Mouse (Mus musculus) c-Kit-positive CD71-positive TER-119-positive erythroid progenitor cells, embryonic 14.5 days (primary cell): ENCODE measurements around the gene Narf.

ENCODE experiments used
- DNase-seq: peaks from one replicate; pipeline ENCODE4 v3.0.0-alpha.2; 2013; ENCODE audit warnings: low spot score

The Narf gene

GRCm38 (mm10) chr11:121235475-121236238 is 1.4 kb upstream of the Narf start:
- peak; percentile 71 for DNase-seq

- DNase-seq = peak; percentile 66
These were observed 484 bp downstream of the Narf start for GRCm38 (mm10) chr11:121237345-121238128.

- DNase-seq = peak; percentile 79
These were observed 2.6 kb downstream of the Narf start for GRCm38 (mm10) chr11:121239669-121240068.

- no peak for DNase-seq
These were observed 13.1 kb downstream of the Narf start for GRCm38 (mm10) chr11:121250196-121250595.

DNA sequence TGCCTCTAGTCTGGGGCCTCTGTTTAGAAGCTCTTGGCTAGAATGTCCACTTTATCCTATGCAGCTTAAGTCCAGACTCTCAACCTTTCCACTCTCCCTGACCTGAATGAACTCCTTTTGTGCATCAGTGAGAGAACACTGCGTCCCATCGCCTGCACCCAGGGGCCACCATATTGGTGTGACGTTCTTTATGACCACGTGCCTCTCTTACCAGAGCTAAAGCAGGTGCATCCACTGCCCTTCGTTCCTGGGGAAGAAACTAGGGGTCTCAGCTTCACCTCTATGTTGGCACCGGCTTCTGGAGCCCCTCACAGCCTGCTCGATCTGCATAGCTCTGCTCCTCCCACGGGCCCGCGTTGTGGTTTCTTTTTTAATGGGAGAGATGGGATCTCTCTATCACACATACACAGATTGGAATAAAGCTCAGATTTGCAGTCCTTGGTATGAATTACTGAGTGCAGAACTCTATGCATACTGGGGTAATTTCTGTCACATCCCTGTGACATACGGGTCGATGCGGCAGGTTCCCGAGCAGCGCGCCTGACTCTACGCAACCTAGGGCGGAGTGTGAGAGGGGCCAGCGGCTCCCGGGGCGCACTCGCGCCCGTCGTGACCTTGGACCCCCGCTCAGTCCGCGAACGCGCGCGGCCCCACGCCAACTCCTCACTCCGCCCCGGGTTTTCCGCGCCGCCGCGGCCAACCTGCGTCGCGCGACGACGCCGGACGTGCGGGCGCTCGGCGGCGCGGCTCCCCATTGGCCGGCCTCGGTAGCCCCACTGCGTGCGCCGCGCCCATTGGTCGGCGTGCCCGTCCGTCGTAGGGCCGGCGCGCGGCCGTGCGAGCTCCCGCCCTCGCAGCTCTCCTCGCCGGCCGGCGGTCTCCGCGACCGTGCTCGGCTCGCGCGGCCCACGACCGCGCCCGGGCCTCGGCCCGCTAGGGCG is 22.4 kb downstream of the Narf start, which contains the start of gene Foxk2:
Gene Foxk2, plus strand, starts transcription at position 831 of the 941 bp plus-strand sequence.
- DNase-seq = peak; percentile 82

- DNase-seq = no peak
These were observed 23.3 kb downstream of the Narf start for GRCm38 (mm10) chr11:121260211-121260906.

DNA sequence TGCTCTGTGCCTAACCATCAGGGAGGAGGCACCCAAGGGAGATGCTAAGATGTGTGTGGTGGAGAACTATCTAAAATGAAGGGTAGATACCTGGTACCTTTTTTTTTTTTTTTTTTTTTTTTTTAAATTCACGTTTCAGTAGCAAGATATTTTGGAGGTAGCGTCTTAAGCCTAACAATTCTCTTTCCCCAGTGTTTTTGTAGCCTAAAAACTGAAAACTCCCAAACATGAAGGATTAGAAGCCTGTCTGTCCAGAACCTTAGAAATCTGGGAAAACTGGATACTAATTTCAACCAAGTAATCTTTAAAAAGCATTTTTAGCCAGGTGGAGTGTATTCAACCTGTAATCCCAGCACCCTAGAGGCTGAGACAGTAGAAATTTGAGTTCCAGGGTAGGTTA is 24.0 kb downstream of the Narf start:
- DNase-seq = no peak

GRCm38 (mm10) chr11:121277516-121277915 is 40.5 kb downstream of the Narf start:
- no peak for DNase-seq

- DNase-seq = no peak
These were observed 41.0 kb downstream of the Narf start for GRCm38 (mm10) chr11:121278011-121278410.

DNA sequence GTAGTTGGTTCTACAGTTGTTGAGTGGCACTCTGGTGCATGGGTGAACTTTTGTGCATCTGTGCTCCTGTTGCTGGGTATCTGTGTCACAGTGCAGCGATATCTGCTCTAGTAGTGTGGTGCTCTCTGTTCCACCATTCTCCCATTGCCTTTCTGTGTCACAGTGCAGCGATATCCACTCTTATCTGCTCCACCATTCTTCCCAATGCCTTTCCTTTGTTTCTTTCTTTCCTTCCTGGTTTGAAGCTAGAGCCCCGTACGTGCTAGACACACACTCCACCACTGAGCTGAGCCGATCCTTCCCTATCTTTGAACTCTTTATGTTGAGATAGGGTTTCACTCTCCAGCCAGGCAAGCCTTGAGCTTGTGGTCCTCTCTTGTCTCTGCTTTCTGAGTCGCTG is 45.9 kb downstream of the Narf start:
- no peak for DNase-seq

- DNase-seq = no peak
These were observed 52.8 kb downstream of the Narf start for GRCm38 (mm10) chr11:121289859-121290258.

GRCm38 (mm10) chr11:121294771-121295170 is 57.7 kb downstream of the Narf start:
- DNase-seq = no peak

GRCm38 (mm10) chr11:121298493-121298892 is 61.4 kb downstream of the Narf start:
- DNase-seq = no peak

DNA sequence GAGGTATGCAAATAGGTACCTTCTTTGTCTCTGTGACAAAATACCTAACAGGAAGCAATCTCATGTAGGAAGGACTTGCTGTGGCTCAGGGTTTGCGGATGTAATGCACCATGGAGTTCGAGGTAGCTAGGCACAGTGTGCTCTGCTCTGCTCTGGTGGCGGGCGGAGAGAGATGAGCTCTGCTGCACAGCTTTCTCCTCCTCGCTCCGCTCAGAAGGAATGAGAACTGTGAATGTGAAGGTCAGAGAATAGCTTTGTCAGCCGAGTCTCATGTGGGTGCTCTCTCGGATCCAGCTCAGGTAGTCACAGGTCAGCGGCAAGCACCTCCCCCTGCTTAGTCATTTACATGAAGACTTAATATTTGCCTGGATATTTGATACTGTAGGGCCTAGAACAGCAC is 63.2 kb downstream of the Narf start:
- no peak for DNase-seq

- no peak for DNase-seq
These were observed 68.3 kb downstream of the Narf start for GRCm38 (mm10) chr11:121305371-121305770.
